Mouse (Mus musculus): Measurements from ENCODE around the gene Rnft1. TPM values are rescaled to one million over a fixed set of nuclear protein-coding genes. Genes with fewer than 3 reads are reported as not detected.
A peak's percentile ranks its signal among the peaks of the same experiment; 100 is the strongest.

The Rnft1 gene
- polyA plus RNA-seq, 1 experiment from 2014 or later = 21.3 TPM

DNA sequence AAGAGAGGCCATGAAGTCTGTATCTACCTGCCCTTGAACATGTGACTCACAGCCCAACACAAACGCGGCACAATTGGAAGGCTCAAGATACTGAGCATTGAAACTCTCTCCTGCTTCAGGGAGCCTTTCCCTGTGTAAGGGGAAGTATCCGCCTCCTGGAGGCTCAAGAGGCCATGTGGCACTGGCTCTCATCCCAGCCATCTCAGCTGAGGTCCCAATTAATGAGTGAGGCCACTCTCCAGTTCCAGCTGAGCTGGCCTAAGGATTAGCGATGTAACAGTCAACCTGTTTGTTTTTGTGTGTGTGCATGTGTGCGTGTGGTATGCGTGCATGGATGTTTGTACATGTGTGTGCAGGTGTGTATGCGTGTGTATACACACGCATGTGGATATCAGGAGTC is 16.1 kb upstream of the Rnft1 start:
- H3K36me3 ChIP-seq (ENCODE audit: control insufficient read depth, insufficient read depth, low read length) = no peaks in the 10 kb centered on the region
- H3K9ac ChIP-seq (ENCODE audit: low read length) = no peak overlapping the region
- no peak overlapping the region for H3K27ac ChIP-seq (ENCODE audit: low read depth, low read length)
- no peak for ATAC-seq (ENCODE audit: insufficient read depth, low FRiP score, low TSS enrichment)
- 88% methylated on average over 8 of the region's 8 CpGs for WGBS
- H3K4me3 ChIP-seq (ENCODE audit: low read depth, low read length) = no peak overlapping the region
- DNase-seq (ENCODE audit: low spot score) = no peak
- H3K4me1 ChIP-seq (ENCODE audit: control insufficient read depth, insufficient read depth, low read length) = no peaks in the 10 kb centered on the region
- no peaks in the 10 kb centered on the region for H3K9me3 ChIP-seq (ENCODE audit: control insufficient read depth, low read length)
- no peak overlapping the region for H3K4me2 ChIP-seq (ENCODE audit: low read depth)
- H3K27me3 ChIP-seq (ENCODE audit: control insufficient read depth, insufficient read depth, low read length) = no peaks in the 10 kb centered on the region

DNA sequence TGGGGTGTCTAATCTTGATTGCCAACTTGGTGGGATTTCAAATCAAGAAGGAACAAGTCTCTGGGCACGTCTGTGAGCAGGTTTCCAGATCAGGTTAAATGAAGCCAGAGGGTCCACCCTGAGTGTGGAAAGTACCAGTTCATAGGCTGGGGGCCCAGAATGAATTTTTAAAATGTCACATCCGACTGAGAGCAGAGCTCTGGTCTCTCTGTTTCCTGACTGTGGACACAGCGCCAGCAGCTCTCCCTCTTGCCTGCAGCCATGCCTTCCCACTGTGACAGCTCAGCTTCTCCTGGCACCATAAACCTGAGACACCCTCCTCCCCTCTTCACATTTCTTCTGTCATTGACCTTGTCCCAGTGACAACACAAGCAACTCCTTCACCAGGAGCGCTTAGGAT is 15.5 kb upstream of the Rnft1 start:
- no peaks in the 10 kb centered on the region for H3K9me3 ChIP-seq (ENCODE audit: control insufficient read depth, low read length)
- H3K4me3 ChIP-seq (ENCODE audit: low read depth, low read length) = no peak overlapping the region
- H3K36me3 ChIP-seq (ENCODE audit: control insufficient read depth, insufficient read depth, low read length) = no peaks in the 10 kb centered on the region
- no peak for ATAC-seq (ENCODE audit: insufficient read depth, low FRiP score, low TSS enrichment)
- H3K9ac ChIP-seq (ENCODE audit: low read length) = no peak overlapping the region
- WGBS = 66% methylated on average over 4 of the region's 4 CpGs
- H3K4me1 ChIP-seq (ENCODE audit: control insufficient read depth, insufficient read depth, low read length) = no peaks in the 10 kb centered on the region
- no peak overlapping the region for H3K4me2 ChIP-seq (ENCODE audit: low read depth)
- no peak overlapping the region for H3K27ac ChIP-seq (ENCODE audit: low read depth, low read length)
- no peaks in the 10 kb centered on the region for H3K27me3 ChIP-seq (ENCODE audit: control insufficient read depth, insufficient read depth, low read length)
- no peak for DNase-seq (ENCODE audit: low spot score)

DNA sequence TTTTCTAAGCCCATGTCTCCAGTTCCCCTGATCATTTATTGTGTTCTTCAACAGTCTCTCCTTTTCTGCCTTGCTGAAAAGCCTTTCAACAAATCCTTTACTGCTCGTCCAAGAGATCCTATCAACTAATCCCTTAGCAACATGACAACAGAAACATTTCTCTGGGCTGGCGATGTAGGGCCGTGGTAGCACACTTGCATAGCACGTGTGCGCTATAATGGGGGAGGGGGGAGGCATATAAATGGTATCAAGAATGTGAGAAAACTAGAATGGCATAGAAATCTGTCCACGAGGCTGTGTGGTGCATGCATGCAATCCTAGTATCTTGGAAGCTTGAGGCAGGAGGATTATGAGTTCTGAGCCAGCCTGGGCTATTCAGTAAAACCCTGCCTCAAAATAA is 12.7 kb upstream of the Rnft1 start:
- no peak overlapping the region for H3K9ac ChIP-seq (ENCODE audit: low read length)
- H3K9me3 ChIP-seq (ENCODE audit: control insufficient read depth, low read length) = no peaks in the 10 kb centered on the region
- DNase-seq (ENCODE audit: low spot score) (no peak), ATAC-seq (ENCODE audit: insufficient read depth, low FRiP score, low TSS enrichment) (no peak)
- H3K4me2 ChIP-seq (ENCODE audit: low read depth) = no peak overlapping the region
- 83% methylated on average over 6 of the region's 6 CpGs for WGBS
- no peak overlapping the region for H3K4me3 ChIP-seq (ENCODE audit: low read depth, low read length)
- H3K27me3 ChIP-seq (ENCODE audit: control insufficient read depth, insufficient read depth, low read length) = no peaks in the 10 kb centered on the region
- no peaks in the 10 kb centered on the region for H3K36me3 ChIP-seq (ENCODE audit: control insufficient read depth, insufficient read depth, low read length)
- H3K4me1 ChIP-seq (ENCODE audit: control insufficient read depth, insufficient read depth, low read length) = no peaks in the 10 kb centered on the region
- no peak overlapping the region for H3K27ac ChIP-seq (ENCODE audit: low read depth, low read length)

DNA sequence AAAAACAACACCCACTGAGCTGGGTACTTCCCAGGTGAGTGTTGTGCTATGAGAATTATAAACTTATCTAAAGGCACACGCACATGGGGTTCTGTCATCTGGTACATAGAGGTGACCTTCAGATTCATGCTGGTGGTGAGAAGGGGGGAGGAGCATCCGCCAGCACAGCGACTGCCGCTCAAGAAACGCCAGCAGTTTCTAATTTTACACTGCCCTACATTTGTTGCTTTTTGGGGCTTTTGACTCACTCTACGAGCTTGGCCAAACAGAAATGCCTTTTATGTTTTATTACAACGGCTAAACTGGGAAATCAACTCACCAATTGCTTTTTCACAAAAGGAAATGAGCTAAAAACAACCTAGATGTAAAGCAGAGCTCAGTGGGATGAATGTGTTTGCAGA is 11.7 kb upstream of the Rnft1 start:
- no peak overlapping the region for H3K27ac ChIP-seq (ENCODE audit: low read depth, low read length)
- 46% methylated on average over 7 of the region's 7 CpGs for WGBS
- no peaks in the 10 kb centered on the region for H3K9me3 ChIP-seq (ENCODE audit: control insufficient read depth, low read length)
- no peak for DNase-seq (ENCODE audit: low spot score)
- H3K27me3 ChIP-seq (ENCODE audit: control insufficient read depth, insufficient read depth, low read length) = no peaks in the 10 kb centered on the region
- H3K4me1 ChIP-seq (ENCODE audit: control insufficient read depth, insufficient read depth, low read length) = no peaks in the 10 kb centered on the region
- H3K4me3 ChIP-seq (ENCODE audit: low read depth, low read length) = no peak overlapping the region
- no peak for ATAC-seq (ENCODE audit: insufficient read depth, low FRiP score, low TSS enrichment)
- no peak overlapping the region for H3K9ac ChIP-seq (ENCODE audit: low read length)
- H3K36me3 ChIP-seq (ENCODE audit: control insufficient read depth, insufficient read depth, low read length) = no peaks in the 10 kb centered on the region
- no peak overlapping the region for H3K4me2 ChIP-seq (ENCODE audit: low read depth)

DNA sequence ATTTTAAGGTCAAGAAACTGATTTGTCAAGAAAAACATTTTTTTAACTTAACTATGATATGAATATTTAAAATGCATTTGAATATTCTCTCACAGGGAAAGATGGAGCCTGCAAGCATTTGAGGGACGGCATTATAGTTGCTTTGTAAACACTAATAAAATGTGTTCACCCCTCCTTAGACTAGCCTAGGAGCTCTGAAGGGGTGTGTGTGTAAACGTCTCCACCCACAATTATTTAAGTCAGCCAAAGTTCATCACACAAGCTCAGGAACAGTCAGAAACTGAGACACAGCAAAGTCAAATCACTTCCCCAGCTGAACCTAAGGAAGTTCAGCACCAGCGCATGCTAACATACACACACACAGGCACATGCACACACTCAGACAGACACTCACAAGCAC is 10.9 kb upstream of the Rnft1 start:
- Histone ChIP-seq H3K27ac (ENCODE audit: low read depth, low read length) (no peak overlapping the region), H3K4me3 (ENCODE audit: low read depth, low read length) (no peak overlapping the region), H3K4me1 (ENCODE audit: control insufficient read depth, insufficient read depth, low read length) (no peaks in the 10 kb centered on the region), H3K9ac (ENCODE audit: low read length) (no peak overlapping the region), H3K36me3 (ENCODE audit: control insufficient read depth, insufficient read depth, low read length) (no peaks in the 10 kb centered on the region), H3K9me3 (ENCODE audit: control insufficient read depth, low read length) (no peaks in the 10 kb centered on the region), H3K27me3 (ENCODE audit: control insufficient read depth, insufficient read depth, low read length) (no peaks in the 10 kb centered on the region), H3K4me2 (ENCODE audit: low read depth) (no peak overlapping the region)
- DNase-seq (ENCODE audit: low spot score) (no peak), ATAC-seq (ENCODE audit: insufficient read depth, low FRiP score, low TSS enrichment) (no peak)
- 63% methylated on average over 3 of the region's 3 CpGs for WGBS

DNA sequence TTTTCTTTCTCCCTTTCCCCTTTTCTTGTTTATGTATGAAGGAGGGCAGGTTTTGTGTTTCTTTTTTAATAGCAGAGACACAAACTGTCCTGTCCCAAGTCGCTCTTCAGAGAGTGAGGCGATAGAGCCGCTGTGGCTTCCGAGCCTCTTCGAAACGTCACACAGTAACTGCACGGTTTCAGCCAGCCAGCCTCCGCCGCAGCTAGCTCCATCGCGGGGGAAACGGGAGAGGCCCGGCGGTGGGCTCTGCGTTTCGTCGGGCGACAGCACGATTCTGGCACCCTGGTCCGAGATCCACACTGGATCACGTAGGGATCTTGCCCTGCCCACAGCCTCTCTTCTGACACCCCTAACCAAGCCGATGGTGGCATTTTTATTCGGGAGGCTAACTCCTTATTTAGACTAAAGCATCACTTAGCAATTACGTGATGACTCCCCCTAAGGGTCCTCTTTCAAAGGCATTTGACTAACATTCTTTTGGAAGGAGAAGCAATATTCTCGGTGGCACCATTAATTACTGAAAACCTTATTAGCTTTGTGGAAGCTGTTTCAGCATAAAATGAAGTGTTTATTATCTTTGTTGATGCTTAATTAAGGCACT is 553 bp downstream of the Rnft1 start:
- H3K27me3 ChIP-seq (ENCODE audit: control insufficient read depth, insufficient read depth, low read length) = no peaks in the 10 kb centered on the region
- 0 out of 2 replicates have a peak overlapping the region, but pooled peaks have one; percentile 0 for H3K27ac ChIP-seq (ENCODE audit: low read depth, low read length)
- no peaks in the 10 kb centered on the region for H3K36me3 ChIP-seq (ENCODE audit: control insufficient read depth, insufficient read depth, low read length)
- H3K4me2 ChIP-seq (ENCODE audit: low read depth) = peak overlapping the region; percentile 57
- peak; percentile 58; the same call in 1 of the 2 replicates for ATAC-seq (ENCODE audit: insufficient read depth, low FRiP score, low TSS enrichment)
- H3K4me3 ChIP-seq (ENCODE audit: low read depth, low read length) = peak overlapping the region; percentile 50
- peaks cover 6% of the 10 kb centered on the region for H3K4me1 ChIP-seq (ENCODE audit: control insufficient read depth, insufficient read depth, low read length)
- H3K9ac ChIP-seq (ENCODE audit: low read length) = peak overlapping the region; percentile 66
- H3K9me3 ChIP-seq (ENCODE audit: control insufficient read depth, low read length) = no peaks in the 10 kb centered on the region
- peak; percentile 66 for DNase-seq (ENCODE audit: low spot score)
- WGBS = under 1% methylated on average over 25 of the region's 25 CpGs

DNA sequence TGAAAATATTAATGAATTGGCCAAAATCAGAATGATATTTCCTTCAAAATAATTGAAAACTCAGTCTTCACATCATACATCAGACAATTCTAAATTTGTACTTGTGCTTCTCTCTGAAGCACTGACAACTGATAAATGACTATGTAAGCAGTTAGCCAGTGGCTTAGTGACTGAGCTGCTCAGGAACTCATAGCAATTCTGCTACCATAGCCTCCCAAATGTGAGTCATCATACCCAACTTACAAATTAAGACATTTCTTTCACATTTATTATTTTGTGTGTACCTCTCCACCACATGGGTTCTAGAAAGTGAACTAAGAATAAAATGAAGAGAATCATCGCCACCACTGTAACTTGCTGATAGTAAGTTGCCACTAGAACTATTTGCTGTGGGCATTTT is 6.3 kb downstream of the Rnft1 start:
- WGBS = 100% methylated on average over 1 of the region's 1 CpGs
- Histone ChIP-seq H3K27me3 (ENCODE audit: control insufficient read depth, insufficient read depth, low read length) (no peaks in the 10 kb centered on the region), H3K4me2 (ENCODE audit: low read depth) (no peak overlapping the region), H3K9ac (ENCODE audit: low read length) (no peak overlapping the region), H3K9me3 (ENCODE audit: control insufficient read depth, low read length) (no peaks in the 10 kb centered on the region), H3K36me3 (ENCODE audit: control insufficient read depth, insufficient read depth, low read length) (no peaks in the 10 kb centered on the region), H3K4me1 (ENCODE audit: control insufficient read depth, insufficient read depth, low read length) (peaks cover 2% of the 10 kb centered on the region), H3K4me3 (ENCODE audit: low read depth, low read length) (no peak overlapping the region), H3K27ac (ENCODE audit: low read depth, low read length) (no peak overlapping the region)
- ATAC-seq (ENCODE audit: insufficient read depth, low FRiP score, low TSS enrichment) = no peak
- no peak for DNase-seq (ENCODE audit: low spot score)

DNA sequence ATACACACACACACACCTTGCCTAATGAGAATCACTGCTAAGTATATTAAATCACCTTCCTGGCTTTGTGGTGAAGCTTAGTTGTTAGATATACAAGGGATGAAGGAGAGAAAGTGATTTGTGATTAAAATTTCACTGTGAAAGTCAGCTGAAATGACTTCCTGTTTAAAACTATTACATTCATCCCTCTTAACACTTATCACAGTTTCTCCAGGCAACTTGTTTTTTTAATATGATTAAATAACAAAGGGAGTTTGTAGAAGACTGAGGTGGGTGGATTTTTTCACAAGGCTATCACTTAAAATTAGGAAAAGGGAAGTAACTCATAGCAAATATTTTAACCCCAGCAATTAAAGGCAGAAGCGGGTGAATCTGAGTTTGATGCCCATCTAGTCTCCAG is 12.9 kb downstream of the Rnft1 start:
- DNase-seq (ENCODE audit: low spot score) (no peak), ATAC-seq (ENCODE audit: insufficient read depth, low FRiP score, low TSS enrichment) (no peak)
- H3K27ac ChIP-seq (ENCODE audit: low read depth, low read length) = no peak overlapping the region
- no peaks in the 10 kb centered on the region for H3K27me3 ChIP-seq (ENCODE audit: control insufficient read depth, insufficient read depth, low read length)
- no peaks in the 10 kb centered on the region for H3K4me1 ChIP-seq (ENCODE audit: control insufficient read depth, insufficient read depth, low read length)
- WGBS = 96% methylated on average over 1 of the region's 1 CpGs
- H3K4me3 ChIP-seq (ENCODE audit: low read depth, low read length) = no peak overlapping the region
- H3K9ac ChIP-seq (ENCODE audit: low read length) = no peak overlapping the region
- no peaks in the 10 kb centered on the region for H3K36me3 ChIP-seq (ENCODE audit: control insufficient read depth, insufficient read depth, low read length)
- no peak overlapping the region for H3K4me2 ChIP-seq (ENCODE audit: low read depth)
- H3K9me3 ChIP-seq (ENCODE audit: control insufficient read depth, low read length) = no peaks in the 10 kb centered on the region

DNA sequence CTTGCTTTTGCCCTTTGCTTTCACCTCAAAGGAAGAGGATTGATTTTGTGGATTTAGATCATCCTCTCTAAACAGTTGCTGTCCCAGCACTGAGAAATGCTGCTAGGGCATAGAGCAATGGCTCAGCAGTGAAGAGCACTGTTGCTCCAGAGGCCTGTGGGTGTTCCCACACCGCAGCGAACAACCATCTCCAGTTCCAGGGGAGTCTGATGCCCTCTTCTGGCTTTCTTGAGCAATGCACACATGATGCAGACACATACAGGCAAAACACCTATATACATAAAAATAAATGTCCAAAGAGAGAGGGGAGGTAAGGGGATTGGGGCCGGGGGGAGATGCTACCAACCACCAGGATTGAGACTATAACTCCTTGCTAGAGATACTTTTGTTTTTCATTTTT is 13.5 kb downstream of the Rnft1 start:
- Histone ChIP-seq H3K4me1 (ENCODE audit: control insufficient read depth, insufficient read depth, low read length) (no peaks in the 10 kb centered on the region), H3K9me3 (ENCODE audit: control insufficient read depth, low read length) (no peaks in the 10 kb centered on the region), H3K27ac (ENCODE audit: low read depth, low read length) (no peak overlapping the region), H3K9ac (ENCODE audit: low read length) (no peak overlapping the region), H3K36me3 (ENCODE audit: control insufficient read depth, insufficient read depth, low read length) (no peaks in the 10 kb centered on the region), H3K27me3 (ENCODE audit: control insufficient read depth, insufficient read depth, low read length) (no peaks in the 10 kb centered on the region), H3K4me2 (ENCODE audit: low read depth) (no peak overlapping the region), H3K4me3 (ENCODE audit: low read depth, low read length) (no peak overlapping the region)
- WGBS = 76% methylated on average over 3 of the region's 3 CpGs
- DNase-seq (ENCODE audit: low spot score) = no peak
- ATAC-seq (ENCODE audit: insufficient read depth, low FRiP score, low TSS enrichment) = no peak

Data from neural tube, embryonic 11.5 days (tissue).